Mouse (Mus musculus) layer of hippocampus, postnatal 25 days (tissue): ENCODE data around the gene Fign. TPM values are rescaled to one million over a fixed set of nuclear protein-coding genes. Genes with fewer than 3 reads are reported as not detected.
A peak's percentile ranks its signal among the peaks of the same experiment; 100 is the strongest.

Source experiments
- DNase-seq, 2 experiments: peaks; one replicate each; pipeline ENCODE4 v3.0.0; 2022; ENCODE audit warnings: mixed read lengths in 2 of 2, low spot score in 1 of 2; ENCODE audit errors: extremely low spot score in 1 of 2
- total RNA-seq, 2 experiments: library from RNA; stranded (reverse); gene quantifications; 2 replicates each; pipeline ENCODE4 v1.2.3; 2021

The Fign gene
- total RNA-seq, 2 experiments from 2014 or later: 0.82 to 1.7 TPM

DNA sequence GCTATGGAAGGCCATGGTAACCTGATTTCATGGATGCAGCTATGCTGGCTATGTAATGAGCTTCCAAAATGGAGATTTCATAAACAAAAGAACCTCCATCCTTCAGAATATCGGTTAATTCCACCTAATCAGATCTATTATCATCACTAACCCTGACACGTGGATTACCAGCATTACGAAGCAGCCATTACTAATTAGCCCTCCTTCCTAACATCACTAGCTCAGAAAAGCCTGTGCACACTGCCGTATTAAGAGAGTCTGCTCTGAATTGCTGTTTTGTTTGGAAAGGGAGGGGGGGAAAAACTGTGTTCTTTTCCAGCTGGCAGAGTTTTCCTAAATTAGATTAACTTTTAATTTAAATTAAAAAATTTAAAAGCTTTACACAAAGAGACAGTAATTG is 32.3 kb downstream of the Fign start:
- DNase-seq: no peak

DNA sequence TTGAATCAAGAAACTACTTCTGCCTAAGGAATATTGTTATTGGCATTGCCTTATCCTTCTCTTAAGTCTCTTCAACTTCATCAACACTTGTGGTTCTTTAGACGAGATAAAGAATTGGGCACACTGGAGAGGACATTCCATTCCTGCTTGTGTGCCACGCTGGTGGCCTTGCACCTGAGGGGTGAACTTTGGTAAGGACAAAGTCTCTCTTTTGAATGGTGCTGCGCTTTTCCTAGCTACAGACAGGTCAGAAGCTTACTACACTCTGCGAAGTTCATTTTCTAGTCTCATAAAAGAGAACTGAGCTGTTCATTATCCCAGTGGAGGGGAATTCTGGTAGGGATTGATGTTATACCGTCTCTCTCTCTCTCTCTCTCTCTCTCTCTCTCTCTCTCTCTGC is 38.4 kb downstream of the Fign start:
- no peak for DNase-seq

DNA sequence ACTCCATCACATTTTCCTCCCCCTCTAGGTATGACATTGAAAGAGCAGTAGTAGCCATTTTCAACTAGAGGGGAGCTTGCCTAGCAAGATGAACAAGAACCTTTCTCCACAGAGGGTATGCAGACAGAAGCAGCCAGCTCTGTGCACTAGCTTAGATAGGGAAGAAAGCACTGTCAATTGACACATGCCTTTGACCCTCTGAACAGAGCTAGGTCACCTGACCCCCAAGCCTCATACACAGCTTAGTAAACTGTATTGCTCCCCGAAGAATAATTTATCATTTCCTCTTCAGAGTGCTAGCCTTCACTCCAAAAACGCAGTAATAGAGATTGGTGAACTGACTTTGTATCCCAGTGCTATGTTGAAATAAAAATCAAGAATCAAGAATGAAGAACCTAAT is 49.7 kb downstream of the Fign start:
- DNase-seq: no peak

DNA sequence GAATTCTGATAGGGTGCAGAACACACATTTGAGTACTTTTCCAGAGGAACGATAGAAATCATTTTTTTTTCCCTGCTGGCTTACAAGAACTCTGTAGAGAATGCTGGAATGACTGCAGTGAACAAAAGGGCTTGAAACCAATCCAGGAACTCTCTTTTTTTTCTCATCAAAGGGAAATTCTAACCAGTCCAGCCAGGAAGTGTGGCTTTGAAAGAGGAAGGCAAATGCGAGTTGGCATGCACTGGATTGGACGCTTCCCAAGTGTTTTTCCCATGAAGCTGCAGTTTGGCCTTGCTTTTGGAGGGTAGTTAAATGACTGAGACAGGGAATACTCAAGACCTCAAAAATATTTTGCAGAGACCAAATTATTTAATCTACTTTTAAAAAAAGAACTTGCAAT is 54.7 kb downstream of the Fign start:
- DNase-seq: peak in 1 of 2 experiments; percentile 28

DNA sequence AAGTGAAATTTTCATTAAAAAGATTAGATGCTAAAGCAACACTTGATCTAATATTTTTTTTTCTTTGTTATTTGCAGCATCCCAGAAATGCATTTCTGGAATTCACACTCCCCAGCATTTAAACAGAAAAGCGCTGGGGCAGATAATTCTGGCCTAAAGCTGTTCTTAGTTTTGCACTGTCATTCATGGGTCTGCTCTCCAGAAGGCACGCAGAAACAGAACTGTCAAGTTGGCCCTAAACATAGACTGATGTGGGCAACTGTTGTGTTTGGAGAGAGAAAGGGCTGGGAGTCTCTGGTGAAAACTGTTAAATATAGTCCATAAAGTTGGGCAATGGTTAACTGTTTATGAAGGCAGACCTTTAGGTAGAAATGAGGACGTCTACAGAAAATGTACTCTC is 62.4 kb downstream of the Fign start:
- DNase-seq: no peak

DNA sequence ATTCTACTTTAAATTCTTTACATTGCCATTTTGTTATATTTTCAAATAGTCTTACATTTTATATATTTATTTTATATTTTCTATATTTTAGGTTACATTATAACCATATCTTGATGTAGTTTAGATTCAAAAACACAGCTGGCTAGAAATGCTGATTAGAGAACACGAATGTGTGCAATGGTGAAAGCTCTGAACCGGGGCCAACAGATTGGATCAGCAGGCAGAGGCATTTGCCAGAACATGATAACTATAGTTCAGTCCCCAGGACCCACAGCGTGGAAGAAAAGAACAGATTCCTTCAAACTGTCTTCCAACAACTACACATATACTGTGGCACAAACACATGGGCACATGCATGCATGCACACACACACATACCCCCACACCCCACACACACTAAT is 64.0 kb downstream of the Fign start:
- no peak for DNase-seq

DNA sequence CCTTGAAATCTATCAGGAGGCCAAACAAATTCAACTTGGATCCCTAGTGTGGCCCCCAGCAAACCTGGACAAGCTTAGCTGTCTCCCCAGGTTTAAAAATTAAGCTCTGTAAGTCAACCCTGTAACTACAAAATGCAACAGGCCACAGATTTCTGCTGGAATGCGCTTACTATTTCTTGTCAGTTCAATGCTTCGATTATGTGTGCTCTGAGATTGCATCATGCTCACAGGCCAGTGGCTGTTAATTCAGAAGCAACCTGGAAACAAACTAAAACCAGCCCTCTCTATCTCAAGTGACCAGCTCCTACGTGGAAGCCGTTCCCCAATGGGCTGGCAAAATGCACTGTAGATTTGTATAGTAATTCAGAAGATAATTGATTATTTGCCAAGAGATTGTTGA is 71.9 kb downstream of the Fign start:
- no peak for DNase-seq

DNA sequence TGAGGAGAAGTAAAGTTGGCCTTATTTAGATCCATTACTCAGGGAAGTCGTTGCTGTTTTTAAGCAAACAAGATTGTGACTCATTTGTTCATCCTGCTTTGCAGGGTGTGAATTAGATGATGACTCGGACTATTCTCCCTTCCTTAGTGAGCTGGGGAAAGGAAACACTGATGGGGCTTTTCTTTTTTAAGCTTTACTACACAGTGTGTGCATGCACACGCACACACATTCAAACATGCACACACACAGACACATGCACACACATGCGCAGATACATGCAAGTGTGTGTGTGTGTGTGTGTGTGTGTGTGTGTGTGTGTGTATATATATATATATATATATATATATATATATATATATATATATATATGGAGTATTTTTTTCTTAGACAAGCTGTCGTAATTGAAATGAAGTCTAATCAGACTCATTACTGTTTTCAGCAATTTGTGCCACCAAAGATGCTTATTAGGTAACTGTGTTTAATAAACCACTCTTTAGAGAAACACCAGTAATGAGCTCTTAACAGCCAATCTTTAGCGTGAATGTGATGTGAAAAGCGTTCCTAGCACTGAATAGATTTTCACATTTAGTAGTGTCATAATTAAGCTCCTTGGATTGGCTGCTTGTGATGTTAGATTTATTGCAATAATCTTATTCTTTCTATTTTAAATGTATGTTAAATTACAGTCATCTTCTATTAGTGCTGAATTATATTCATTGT is 103.4 kb downstream of the Fign start:
- DNase-seq: no peak

DNA sequence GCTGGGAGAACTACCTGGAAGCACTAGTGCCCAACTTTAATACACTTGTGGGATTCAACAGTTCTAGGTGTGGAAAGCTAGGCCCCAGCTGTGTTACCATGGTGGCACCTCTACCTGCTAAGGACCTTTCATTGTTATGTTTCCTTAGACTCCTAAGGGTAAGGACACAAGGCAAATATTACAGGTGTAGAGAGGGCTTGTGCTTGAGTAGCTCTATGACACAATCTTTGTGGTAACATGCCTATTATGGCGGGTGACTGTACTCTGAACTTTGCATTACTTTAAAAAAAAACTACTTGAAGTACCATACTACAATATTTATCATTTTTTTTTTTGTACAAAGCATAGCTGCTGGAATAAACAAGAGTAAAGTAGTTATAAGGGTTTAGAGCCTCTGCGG is 112.4 kb downstream of the Fign start:
- DNase-seq: no peak

DNA sequence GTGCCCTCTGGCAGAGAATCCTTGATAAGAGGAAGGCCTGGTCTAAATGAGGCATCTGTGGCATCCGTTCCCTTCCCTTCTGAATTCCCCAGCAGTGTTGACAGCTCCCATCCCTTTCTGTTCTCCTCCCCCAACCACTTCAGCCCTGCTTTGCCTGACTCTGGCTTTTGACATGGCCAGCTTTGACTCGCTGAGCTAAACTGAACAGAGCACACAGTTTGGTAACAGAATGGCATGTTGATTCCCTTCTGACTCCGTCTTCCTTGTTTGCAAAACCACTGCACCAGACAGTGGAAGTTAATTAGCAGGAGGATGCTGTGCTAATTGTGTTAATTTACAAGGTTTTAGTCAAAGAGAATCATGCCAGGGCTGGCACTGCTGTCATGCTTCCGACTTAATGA is 115.5 kb downstream of the Fign start:
- no peak for DNase-seq

DNA sequence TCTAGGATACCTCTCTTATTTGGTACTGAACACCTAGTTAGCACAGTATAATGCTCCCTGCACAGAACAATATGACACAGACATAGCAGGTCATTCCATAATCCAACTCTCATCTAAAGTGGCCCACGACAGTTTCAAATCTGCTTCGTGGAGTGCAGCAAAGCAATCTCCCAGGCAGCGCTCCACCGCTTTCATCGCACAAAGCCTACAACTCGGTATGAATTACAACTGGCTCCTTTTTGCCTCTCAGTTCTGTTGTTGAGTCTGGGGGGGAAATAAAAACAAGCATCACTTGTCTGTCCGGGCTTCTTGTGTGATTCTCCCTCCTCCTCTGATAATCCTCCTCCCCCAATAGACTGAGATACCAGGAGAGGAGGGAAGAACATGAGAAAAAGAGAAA is 116.4 kb downstream of the Fign start:
- DNase-seq: no peak

DNA sequence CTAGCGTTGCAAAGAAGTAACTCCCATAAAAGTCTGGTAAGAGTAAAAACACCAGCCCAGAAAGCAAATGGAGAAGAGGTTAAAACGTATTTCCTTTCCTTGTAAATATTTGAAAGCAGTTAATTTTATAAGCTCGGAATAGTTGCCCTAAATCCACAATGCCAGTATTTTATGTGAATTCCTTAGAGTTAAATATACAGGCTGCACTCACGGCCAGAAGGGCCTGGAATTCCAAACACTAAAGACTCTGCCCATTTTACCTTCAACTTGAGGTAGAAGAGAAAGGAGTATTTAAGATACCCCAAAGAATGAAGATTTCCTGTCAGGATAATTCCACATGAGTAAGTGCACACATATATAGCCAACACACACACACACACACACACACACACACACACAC is 128.2 kb downstream of the Fign start:
- no peak for DNase-seq

DNA sequence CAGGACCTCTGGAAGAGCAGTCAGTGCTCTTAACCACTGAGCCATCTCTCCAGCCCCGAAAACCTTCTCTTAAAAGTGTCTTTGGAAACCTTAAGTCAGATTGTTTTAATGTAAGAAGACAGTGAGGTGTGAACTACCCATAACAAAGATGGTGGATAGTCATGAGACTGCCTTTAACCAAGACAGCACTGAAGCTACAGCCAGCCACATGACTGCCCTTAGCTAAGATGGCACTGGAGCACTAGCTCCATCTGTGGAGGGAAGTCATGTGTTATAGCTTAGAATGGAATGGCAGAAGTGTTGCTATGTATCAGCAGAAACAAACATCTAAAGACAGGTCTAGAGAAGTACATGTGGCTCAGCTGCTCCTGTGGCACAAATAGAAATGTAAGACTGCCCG is 166.8 kb downstream of the Fign start:
- no peak for DNase-seq

DNA sequence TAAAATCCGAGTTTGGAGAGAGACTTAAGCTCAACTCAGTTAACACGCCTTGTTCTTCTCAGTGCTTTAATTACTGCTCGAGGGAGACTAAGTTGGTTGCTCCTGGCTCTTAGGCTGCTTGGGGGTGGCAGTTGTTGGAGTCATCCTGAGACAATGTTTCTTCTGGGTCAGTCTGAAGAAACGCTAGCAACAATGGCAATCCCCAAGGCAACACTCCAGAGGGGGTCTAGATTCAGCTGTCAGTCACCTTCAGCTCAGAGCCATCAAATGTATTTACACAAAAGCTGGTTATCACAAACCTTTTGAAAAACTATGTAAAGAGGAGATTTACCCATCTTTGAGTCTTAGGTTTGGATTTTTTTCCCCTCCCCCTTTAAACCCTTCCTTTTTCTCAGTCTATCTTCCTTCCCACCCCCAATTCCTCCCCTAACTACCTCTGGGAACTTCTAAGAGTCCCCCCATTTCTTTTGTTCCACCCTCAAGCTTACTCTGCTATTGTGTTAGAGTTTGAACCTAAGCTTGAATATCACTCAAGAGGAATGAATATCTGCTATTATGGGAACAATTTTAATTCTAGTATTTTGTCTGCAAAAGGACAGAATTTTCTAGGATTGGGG is 171.2 kb downstream of the Fign start:
- no peak for DNase-seq

DNA sequence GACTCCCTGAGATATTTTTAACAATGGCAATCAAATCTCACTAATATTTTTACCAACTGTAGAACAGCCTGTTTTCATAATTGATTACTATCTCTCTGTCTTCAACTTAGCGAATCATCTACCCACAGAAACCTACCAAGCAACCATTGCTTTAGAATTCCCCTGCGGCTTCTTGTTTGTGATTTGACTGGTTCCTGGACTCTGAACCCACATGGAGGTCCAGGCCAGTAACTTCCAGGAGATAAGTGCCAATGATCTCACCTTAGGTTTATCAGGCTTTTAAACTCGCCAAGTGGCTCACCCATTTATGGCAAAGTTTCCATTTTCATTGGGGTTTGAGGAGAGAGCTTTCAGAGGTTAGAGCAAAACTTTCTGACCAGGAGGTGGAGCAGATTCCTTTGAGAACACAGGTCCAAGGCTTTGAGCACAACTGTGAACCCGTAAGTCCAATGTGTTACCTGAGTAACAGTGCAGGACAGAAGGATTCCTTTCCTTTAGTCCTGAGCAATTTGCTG is 172.1 kb downstream of the Fign start:
- no peak for DNase-seq
